Mouse (Mus musculus): ENCODE data around the gene Chac1. TPM values are rescaled to one million over a fixed set of nuclear protein-coding genes. Genes with fewer than 3 reads are reported as not detected.

Chac1 gene
- polyA plus RNA-seq, 1 experiment = 5.8 TPM

DNA sequence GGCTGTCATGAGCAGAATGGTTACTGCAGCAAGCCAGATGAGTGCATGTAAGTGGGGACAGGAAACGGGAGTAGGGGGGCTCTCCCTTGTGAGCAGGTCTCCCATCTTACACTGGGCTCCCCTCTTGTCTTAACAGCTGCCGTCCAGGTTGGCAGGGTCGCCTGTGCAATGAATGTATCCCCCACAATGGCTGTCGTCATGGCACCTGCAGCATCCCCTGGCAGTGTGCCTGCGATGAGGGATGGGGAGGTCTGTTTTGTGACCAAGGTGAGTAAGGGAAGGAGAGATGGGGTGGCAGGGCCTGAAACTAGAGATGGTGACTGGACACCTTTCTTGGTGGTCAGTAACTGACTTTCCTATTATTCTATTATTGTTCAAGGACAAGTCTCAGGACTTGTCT lies 22.5 kb upstream of the Chac1 start:
- WGBS = 47% methylated on average over 5 of the region's 5 CpGs
- H3K36me3 ChIP-seq (ENCODE audit: control insufficient read depth, insufficient read depth, low read length) = peaks cover 18% of the 10 kb centered on the region
- H3K27ac ChIP-seq (ENCODE audit: insufficient read depth, low read depth, low read length) = peak overlapping the region; percentile 22; the same call in 1 of the 2 replicates
- TF ChIP-seq CTCF (IDR thresholded peaks at IDR 0.05; ENCODE audit: extremely low read depth, insufficient read length, insufficient replicate concordance, low read depth, low read length) (no peak), POLR2A (IDR thresholded peaks at IDR 0.05; ENCODE audit: low read depth, low read length) (no peak)
- no peaks in the 10 kb centered on the region for H3K27me3 ChIP-seq (ENCODE audit: control insufficient read depth, insufficient read depth, low read length)
- peak overlapping the region; percentile 34; the same call in 1 of the 2 replicates for H3K4me3 ChIP-seq (ENCODE audit: low read depth, low read length)
- peaks cover 12% of the 10 kb centered on the region for H3K4me1 ChIP-seq (ENCODE audit: control insufficient read depth, insufficient read depth, insufficient read length, low read length)

DNA sequence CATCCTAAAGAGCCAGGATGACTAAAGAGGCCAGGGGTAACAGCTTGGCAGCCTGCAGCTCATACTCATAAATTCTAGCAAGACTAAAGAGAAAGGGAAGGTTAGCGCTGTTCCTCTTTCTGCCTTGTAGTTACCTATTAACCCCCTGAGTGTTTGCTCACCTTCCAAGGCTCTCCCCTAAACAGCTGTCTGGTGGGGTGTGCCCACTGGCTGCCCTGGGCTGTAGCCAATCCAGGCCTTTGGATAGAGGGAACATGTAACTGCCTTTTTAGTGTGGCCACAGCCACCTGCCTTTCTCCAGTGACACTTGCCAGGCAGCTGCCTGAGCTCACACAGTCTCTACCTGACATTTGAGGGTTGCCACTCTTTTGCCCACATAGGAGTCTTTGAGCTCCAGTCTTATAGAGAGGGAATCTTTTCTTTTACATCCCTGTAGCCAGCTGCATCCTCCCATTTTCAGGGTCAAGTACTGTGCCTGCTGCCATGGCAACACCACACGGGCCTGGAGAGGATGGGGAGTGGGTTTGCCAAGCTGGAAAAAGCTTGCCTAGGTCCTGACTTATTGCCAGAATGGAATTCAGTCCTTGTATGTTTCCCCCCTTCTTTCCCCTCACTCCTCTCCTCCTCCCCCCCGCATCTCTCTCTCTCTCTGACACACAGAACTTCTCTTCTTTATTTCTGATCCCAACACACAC lies 21.8 kb upstream of the Chac1 start:
- TF ChIP-seq CTCF (IDR thresholded peaks at IDR 0.05; ENCODE audit: extremely low read depth, insufficient read length, insufficient replicate concordance, low read depth, low read length) (no peak), POLR2A (IDR thresholded peaks at IDR 0.05; ENCODE audit: low read depth, low read length) (no peak)
- Histone ChIP-seq H3K4me1 (ENCODE audit: control insufficient read depth, insufficient read depth, insufficient read length, low read length) (peaks cover 6% of the 10 kb centered on the region), H3K4me3 (ENCODE audit: low read depth, low read length) (no peak overlapping the region), H3K27ac (ENCODE audit: insufficient read depth, low read depth, low read length) (peak overlapping the region; percentile 44; the same call in 1 of the 2 replicates), H3K36me3 (ENCODE audit: control insufficient read depth, insufficient read depth, low read length) (peaks cover 18% of the 10 kb centered on the region), H3K27me3 (ENCODE audit: control insufficient read depth, insufficient read depth, low read length) (no peaks in the 10 kb centered on the region)
- WGBS = 35% methylated on average over 3 of the region's 3 CpGs

DNA sequence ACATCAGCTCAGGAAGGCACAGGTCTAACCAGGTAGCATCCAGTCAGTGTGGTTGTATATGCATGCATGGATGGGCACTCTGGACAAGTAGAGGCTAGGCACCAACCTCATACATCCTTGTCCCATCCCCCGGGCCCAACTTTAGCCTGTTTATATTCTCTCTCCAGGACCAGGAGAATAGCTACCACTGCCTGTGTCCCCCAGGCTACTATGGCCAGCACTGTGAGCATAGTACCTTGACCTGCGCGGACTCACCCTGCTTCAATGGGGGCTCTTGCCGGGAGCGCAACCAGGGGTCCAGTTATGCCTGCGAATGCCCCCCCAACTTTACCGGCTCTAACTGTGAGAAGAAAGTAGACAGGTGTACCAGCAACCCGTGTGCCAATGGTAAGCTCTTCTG lies 20.2 kb upstream of the Chac1 start:
- WGBS = 93% methylated on average over 8 of the region's 8 CpGs
- H3K4me3 ChIP-seq (ENCODE audit: low read depth, low read length) = no peak overlapping the region

DNA sequence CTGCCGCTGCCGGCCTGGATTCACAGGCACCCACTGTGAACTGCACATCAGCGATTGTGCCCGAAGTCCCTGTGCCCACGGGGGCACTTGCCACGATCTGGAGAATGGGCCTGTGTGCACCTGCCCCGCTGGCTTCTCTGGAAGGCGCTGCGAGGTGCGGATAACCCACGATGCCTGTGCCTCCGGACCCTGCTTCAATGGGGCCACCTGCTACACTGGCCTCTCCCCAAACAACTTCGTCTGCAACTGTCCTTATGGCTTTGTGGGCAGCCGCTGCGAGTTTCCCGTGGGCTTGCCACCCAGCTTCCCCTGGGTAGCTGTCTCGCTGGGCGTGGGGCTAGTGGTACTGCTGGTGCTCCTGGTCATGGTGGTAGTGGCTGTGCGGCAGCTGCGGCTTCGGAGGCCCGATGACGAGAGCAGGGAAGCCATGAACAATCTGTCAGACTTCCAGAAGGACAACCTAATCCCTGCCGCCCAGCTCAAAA lies 18.8 kb upstream of the Chac1 start:
- TF ChIP-seq POLR2A (IDR thresholded peaks at IDR 0.05; ENCODE audit: low read depth, low read length) (no peak), CTCF (IDR thresholded peaks at IDR 0.05; ENCODE audit: extremely low read depth, insufficient read length, insufficient replicate concordance, low read depth, low read length) (no peak)
- Histone ChIP-seq H3K36me3 (ENCODE audit: control insufficient read depth, insufficient read depth, low read length) (peaks cover 23% of the 10 kb centered on the region), H3K4me1 (ENCODE audit: control insufficient read depth, insufficient read depth, insufficient read length, low read length) (0 out of 2 replicates have a peak, but pooled peaks cover 2% of the 10 kb centered on the region), H3K27ac (ENCODE audit: insufficient read depth, low read depth, low read length) (no peak overlapping the region), H3K27me3 (ENCODE audit: control insufficient read depth, insufficient read depth, low read length) (no peaks in the 10 kb centered on the region), H3K4me3 (ENCODE audit: low read depth, low read length) (no peak overlapping the region; the same call in 1 of the 2 replicates)
- 85% methylated on average over 24 of the region's 24 CpGs for WGBS

More for the DNA sequence above, 20.2 kb upstream of the Chac1 start:
- no peak overlapping the region for H3K27ac ChIP-seq (ENCODE audit: insufficient read depth, low read depth, low read length)
- peaks cover 23% of the 10 kb centered on the region for H3K36me3 ChIP-seq (ENCODE audit: control insufficient read depth, insufficient read depth, low read length)
- TF ChIP-seq CTCF (IDR thresholded peaks at IDR 0.05; ENCODE audit: extremely low read depth, insufficient read length, insufficient replicate concordance, low read depth, low read length) (no peak), POLR2A (IDR thresholded peaks at IDR 0.05; ENCODE audit: low read depth, low read length) (no peak)
- 0 out of 2 replicates have a peak, but pooled peaks cover 2% of the 10 kb centered on the region for H3K4me1 ChIP-seq (ENCODE audit: control insufficient read depth, insufficient read depth, insufficient read length, low read length)
- H3K27me3 ChIP-seq (ENCODE audit: control insufficient read depth, insufficient read depth, low read length) = no peaks in the 10 kb centered on the region

DNA sequence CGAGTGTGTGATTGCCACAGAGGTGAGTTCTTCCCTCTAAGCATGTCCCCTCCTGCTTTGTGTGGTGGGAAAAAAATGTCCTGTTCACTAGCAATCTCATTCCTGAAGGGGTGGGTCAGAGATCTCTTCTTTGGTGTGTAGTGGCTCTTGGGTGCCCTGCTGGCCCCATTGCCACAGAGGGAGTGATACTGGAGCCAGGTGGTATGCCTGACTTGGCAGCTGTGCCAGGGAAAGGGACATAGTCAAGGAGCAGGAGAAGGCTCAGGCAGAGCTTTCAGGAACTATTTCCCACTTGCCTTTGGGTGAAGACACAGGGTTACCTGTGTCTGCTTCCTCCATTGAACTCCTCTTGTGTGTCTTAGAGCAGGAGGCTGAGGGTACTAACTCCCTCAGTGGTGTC lies 16.9 kb upstream of the Chac1 start:
- Histone ChIP-seq H3K27ac (ENCODE audit: insufficient read depth, low read depth, low read length) (no peak overlapping the region), H3K4me1 (ENCODE audit: control insufficient read depth, insufficient read depth, insufficient read length, low read length) (peaks cover 3% of the 10 kb centered on the region), H3K27me3 (ENCODE audit: control insufficient read depth, insufficient read depth, low read length) (no peaks in the 10 kb centered on the region), H3K4me3 (ENCODE audit: low read depth, low read length) (no peak overlapping the region), H3K36me3 (ENCODE audit: control insufficient read depth, insufficient read depth, low read length) (peaks cover 23% of the 10 kb centered on the region)
- 39% methylated on average over 1 of the region's 1 CpGs for WGBS
- TF ChIP-seq POLR2A (IDR thresholded peaks at IDR 0.05; ENCODE audit: low read depth, low read length) (no peak), CTCF (IDR thresholded peaks at IDR 0.05; ENCODE audit: extremely low read depth, insufficient read length, insufficient replicate concordance, low read depth, low read length) (no peak)

DNA sequence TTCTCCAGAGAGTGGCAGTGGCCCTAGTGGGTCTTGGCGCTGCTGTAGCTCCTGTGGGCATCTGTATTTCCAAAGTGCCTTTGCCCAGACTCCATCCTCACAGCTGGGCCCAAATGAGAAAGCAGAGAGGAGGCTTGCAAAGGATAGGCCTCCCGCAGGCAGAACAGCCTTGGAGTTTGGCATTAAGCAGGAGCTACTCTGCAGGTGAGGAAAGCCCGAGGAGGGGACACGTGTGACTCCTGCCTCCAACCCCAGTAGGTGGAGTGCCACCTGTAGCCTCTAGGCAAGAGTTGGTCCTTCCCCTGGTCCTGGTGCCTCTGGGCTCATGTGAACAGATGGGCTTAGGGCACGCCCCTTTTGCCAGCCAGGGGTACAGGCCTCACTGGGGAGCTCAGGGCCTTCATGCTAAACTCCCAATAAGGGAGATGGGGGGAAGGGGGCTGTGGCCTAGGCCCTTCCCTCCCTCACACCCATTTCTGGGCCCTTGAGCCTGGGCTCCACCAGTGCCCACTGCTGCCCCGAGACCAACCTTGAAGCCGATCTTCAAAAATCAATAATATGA lies 16.0 kb upstream of the Chac1 start:
- H3K4me3 ChIP-seq (ENCODE audit: low read depth, low read length) = no peak overlapping the region
- no peaks in the 10 kb centered on the region for H3K27me3 ChIP-seq (ENCODE audit: control insufficient read depth, insufficient read depth, low read length)
- WGBS = 95% methylated on average over 7 of the region's 7 CpGs
- TF ChIP-seq POLR2A (IDR thresholded peaks at IDR 0.05; ENCODE audit: low read depth, low read length) = no peak
- no peak for TF ChIP-seq CTCF (IDR thresholded peaks at IDR 0.05; ENCODE audit: extremely low read depth, insufficient read length, insufficient replicate concordance, low read depth, low read length)
- H3K27ac ChIP-seq (ENCODE audit: insufficient read depth, low read depth, low read length) = no peak overlapping the region
- peaks cover 3% of the 10 kb centered on the region for H3K4me1 ChIP-seq (ENCODE audit: control insufficient read depth, insufficient read depth, insufficient read length, low read length)
- H3K36me3 ChIP-seq (ENCODE audit: control insufficient read depth, insufficient read depth, low read length) = peaks cover 23% of the 10 kb centered on the region

DNA sequence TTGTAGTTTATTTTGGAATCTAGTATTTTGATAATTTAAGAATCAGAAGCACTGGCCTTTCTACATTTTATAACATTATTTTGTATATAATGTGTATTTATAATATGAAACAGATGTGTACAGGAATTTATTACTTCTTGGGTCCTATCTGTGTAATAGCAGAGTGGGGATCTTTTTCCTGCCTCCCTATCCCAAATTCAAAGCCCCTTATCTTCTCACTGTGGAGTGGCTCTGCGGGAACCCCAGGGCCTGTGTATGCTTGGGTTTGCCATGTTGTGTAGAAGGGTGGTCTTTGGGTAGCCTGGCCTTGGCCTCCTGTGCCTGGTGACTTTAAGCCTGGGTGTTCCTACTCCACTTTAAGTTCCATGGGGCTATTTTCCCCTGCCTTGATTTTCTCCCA lies 15.5 kb upstream of the Chac1 start:
- Histone ChIP-seq H3K36me3 (ENCODE audit: control insufficient read depth, insufficient read depth, low read length) (peaks cover 21% of the 10 kb centered on the region), H3K27me3 (ENCODE audit: control insufficient read depth, insufficient read depth, low read length) (no peaks in the 10 kb centered on the region), H3K4me3 (ENCODE audit: low read depth, low read length) (no peak overlapping the region), H3K27ac (ENCODE audit: insufficient read depth, low read depth, low read length) (0 out of 2 replicates have a peak overlapping the region, but pooled peaks have one; percentile 51), H3K4me1 (ENCODE audit: control insufficient read depth, insufficient read depth, insufficient read length, low read length) (peaks cover 3% of the 10 kb centered on the region)
- no peak for TF ChIP-seq POLR2A (IDR thresholded peaks at IDR 0.05; ENCODE audit: low read depth, low read length)
- TF ChIP-seq CTCF (IDR thresholded peaks at IDR 0.05; ENCODE audit: extremely low read depth, insufficient read length, insufficient replicate concordance, low read depth, low read length) = no peak
- 93% methylated on average over 1 of the region's 1 CpGs for WGBS

Measured in small intestine, adult 2 months (tissue).